Comparison of ENCODE assay signal across 16 mouse cellular contexts in genomic region chr12:24750521-24750920, GRCm38 (mm10).
"Had no signal": no experiment of that assay in that cellular context is flagged by ENCODE, and none has a peak within 500 bp of the region (broad histone marks: within the 10 kb centered on the region; RNA-seq: fewer than 3 reads in every experiment).

No protein-coding gene starts in this region.

- H3K36me3 ChIP-seq: neural tube, embryonic 13.5 days; neural tube, embryonic 15.5 days; stomach, embryonic 15.5 days had no signal

- H3K4me2 ChIP-seq: neural tube, embryonic 13.5 days; neural tube, embryonic 15.5 days; stomach, embryonic 15.5 days had no signal

- H3K4me3 ChIP-seq: neural tube, embryonic 13.5 days; neural tube, embryonic 15.5 days; stomach, embryonic 15.5 days had no signal

- DNase-seq: retina, postnatal 1 day; right cerebral cortex, adult 18-20 months; right cerebral cortex, postnatal 14 days; right cerebral cortex, postnatal 25 days; right cerebral cortex, postnatal 4 days; spleen, adult 18-20 months; thymus, adult 18-20 months; thymus, adult 2 months; thymus, postnatal 14 days; thymus, postnatal 25 days; thymus, postnatal 36 days; thymus, postnatal 4 days had no signal

- H3K9me3 ChIP-seq: neural tube, embryonic 13.5 days; neural tube, embryonic 15.5 days; stomach, embryonic 15.5 days had no signal

- H3K27me3 ChIP-seq: neural tube, embryonic 13.5 days; neural tube, embryonic 15.5 days; stomach, embryonic 15.5 days had no signal

- H3K27ac ChIP-seq: neural tube, embryonic 13.5 days; neural tube, embryonic 15.5 days; stomach, embryonic 15.5 days; stomach, postnatal 0 days had no signal

- H3K4me1 ChIP-seq: stomach, embryonic 15.5 days had no signal

- H3K9ac ChIP-seq: neural tube, embryonic 13.5 days; neural tube, embryonic 15.5 days; stomach, embryonic 15.5 days had no signal
